Mouse (Mus musculus): ENCODE data around the gene Gm17622.

DNA sequence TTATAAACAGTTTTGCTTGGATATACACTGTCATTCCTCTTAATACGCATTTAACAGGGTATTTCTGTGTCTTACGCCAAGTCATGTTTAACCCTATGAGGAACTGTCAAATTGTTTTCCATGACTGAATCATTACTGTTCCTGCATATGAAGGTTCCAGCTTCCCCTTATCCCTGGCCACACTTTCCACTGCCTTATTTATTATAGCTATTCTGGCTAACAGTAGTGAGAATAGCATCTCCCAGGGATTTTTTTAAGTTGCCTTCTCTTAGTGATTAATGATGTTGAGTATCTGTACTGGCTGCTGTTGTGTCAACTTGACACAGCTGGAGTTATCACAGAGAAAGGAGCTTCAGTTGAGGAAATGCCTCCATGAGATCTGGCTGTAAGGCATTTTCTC lies 26.8 kb downstream of the Gm17622 start:
- TF ChIP-seq POLR2A (IDR thresholded peaks at IDR 0.05; ENCODE audit: control insufficient read depth, extremely low read depth, insufficient read depth, low read length, poor library complexity) (no peak), CTCF (IDR thresholded peaks at IDR 0.05; ENCODE audit: borderline replicate concordance, control insufficient read depth, extremely low read depth, insufficient read depth, low read length, poor library complexity) (no peak)

Measured in thymus, adult 2 months (tissue).